Mouse (Mus musculus) megakaryocyte, adult 5-6 weeks (primary cell): ENCODE results near the gene Tmem62. TPM values are rescaled to one million over a fixed set of nuclear protein-coding genes. Genes with fewer than 3 reads are reported as not detected.
"Not testable (repeated sequence)": the region's sequence is repeated elsewhere in the genome, so short reads cannot be mapped to it uniquely, and the experiment has no call there.

Experiments used
- ATAC-seq: 2 replicates; pipeline ENCODE4 v1.8.0; 2016; ENCODE audit warnings: mild to moderate bottlenecking, inconsistent platforms; ENCODE audit not compliant: poor library complexity, severe bottlenecking
- total RNA-seq, 2 experiments: library from RNA; stranded (forward) in 1 of 2; stranded (reverse) in 1 of 2; fragments of 153-499, 151-499 nt in 1 of 2; fragments of 221-1000, 200-1000 nt in 1 of 2; gene quantifications; 2 replicates each; pipeline versions ENCODE4 v1.2.3 to v1.2.4; 2015 to 2017

Gene Tmem62
- 6.0 and 10.4 TPM in 2 replicates for total RNA-seq (2015)
- total RNA-seq (2017), result 4.5 and 8.4 TPM in 2 replicates

DNA sequence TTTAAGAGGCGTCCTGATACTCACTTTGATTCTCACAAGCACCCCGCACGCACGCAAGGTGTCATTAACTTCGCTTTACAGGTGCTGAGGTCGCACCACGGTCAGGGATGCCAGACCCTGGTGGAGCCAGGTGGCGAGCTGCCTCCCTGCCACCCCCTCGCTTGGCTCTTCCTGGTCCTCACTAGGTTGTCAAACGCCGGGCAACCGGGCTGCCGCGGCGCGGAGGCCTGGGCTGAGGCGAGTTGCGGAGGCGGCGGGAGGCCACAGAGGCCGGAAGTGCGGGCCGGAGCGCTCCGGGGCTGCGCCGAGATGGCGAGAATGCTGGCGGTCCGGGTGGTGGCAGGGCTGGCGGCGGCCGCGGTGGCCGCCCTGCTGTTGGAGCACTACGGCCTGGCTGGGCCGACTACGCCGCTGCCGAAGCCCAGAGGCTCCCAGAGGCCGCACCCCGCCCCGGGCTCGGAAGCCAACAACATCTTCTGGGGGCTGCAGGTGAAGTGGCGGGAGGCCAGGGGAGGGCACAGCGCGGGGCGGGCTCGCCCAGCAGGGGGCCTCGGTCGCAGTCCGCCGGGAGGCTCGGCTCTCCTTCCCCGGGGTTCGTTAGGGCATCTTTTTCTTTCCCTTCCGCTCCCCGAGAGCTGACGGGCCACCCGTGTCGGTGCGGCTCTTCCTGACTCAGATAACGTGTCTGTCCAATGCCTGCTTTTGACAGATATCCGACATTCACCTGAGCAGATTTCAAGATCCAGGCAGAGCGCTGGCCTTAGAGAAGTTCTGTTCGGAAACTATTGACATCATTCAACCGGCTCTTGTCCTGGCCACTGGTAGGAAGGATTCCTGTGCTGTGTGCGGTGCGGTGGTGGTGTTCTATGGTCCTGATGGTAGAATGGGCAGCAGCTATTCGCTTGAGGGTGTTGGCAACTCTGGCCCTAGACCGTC is at the start of gene Tmem62:
TSS of gene Tmem62 (plus strand) at position 28 of the 936 bp plus-strand sequence.
- peak; percentile 80 for ATAC-seq

DNA sequence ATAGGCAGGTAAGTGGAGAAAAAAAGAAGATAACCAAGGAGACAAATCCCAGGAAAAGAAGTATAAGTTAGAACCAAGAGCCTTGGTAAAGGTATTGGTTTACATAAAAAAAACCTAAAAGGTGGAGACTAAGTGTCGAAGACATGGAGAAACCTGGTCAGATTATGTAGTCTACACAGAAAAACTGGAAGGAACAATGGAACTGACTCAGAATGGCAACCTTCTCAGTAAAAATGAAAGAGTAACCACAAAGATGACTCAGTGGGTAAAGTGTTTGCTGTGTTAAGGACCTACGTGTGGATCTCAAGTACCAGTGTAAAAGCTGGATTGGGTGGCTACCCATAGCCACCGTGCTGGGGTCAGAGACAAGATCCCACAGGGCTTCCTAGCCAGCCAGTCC is 43.8 kb upstream of the Tmem62 start:
- no peak for ATAC-seq

DNA sequence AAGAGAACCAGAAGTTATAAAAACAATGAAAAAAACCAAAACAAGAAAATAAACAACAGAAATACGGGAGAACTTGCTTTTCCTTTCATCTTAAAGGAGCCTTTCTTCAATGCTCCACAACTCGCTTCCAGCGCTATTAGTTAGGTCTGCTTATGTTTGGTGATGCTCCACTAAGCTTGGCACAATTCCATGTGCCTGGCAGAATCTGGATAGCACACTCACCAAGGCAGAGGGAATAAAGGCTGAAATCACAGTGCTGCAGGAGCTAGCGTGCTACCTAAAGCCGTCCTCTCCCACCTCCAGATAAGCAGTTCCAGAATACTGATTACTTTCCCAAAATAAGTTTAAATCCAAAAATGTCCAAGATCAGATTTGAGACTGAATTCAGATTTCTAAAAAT is 25.6 kb upstream of the Tmem62 start:
- no peak for ATAC-seq

DNA sequence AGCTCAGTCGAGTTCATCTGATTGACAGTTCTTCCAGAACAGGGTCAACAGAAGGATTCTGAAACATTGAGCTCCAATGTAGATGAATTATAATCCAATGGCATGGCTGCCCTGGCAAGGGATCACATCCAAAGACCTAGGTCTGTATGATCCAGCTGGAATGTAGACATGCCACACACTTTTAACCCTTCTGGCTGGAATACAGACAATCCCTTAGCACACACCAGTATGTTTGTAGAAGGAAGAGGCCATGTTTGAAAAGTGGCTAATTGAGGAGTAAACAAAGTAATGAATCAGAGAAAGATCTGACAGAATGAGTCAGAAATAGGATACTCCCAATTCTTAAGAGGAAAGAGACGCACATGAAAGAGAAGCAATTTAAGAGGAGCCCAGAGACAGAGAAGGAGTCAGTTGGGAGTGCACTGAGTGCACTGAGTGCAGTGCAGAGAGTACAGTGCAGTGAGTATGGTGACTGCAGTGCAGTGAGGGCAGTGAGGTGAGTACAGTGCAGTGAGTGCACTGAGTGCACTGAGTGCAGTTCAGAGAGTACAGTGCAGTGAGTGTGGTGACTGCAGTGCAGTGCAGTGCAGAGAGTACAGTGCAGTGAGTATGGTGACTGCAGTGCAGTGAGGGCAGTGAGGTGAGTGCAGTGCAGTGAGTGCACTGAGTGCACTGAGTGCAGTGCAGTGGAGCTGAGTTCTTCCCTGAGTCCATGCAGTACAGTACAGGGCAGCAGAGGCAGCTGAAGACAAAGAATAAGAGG is 24.5 kb upstream of the Tmem62 start:
- no peak for ATAC-seq

DNA sequence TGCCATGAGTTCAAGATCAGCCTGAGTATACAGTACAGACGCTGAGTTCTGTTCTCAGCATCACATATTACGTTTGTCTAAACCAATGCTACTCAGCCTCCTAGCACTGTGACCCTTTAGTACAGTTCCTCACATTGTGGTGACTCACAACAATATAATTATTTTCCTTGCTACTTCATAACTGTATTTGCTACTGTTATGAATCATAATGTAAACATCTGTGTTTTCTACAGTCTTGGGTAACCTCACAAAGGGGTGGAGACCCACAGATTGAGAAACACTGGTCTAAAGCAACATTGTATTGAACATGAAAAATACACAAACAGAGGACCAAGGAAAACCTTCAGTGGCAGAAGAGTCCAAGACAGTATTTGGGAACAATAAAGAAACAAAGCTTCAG is 17.5 kb upstream of the Tmem62 start:
- ATAC-seq, result no peak

DNA sequence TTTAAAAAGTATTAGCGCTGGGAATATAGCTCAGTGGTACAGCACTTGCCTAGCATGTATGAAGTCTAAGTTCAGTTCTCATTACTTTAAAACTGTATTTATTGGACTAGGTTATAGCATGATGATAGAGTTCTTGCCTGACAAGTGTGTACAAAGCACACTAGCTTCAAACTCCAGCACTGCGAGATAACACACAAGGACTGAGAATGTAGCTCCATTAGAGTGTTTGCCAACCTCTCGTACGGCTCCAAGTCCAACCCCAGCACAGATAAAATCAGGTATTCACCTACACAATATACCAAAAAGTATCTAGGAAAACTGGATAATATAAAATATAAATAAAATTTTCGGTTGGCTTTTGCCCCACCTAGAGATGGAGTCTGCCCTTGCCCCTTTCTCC is 17.0 kb upstream of the Tmem62 start:
- no peak for ATAC-seq

DNA sequence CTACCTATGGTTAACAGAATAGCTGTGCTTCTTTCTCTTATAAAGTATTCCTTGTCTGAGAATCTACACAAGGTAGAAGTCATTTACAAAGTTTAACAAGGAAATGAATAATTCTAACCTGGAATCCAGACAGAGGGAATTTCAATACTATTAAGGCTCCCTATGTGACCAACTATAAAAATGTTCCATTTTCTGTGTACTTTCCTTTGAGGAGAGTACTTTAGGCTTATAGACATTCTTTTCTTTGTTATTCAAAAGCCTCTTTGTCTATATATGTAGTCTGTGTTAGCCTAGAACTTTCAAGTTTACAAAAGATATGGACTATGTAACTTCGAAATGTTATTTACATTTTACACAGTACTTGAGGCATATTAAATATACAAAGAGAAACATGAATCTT is 16.6 kb upstream of the Tmem62 start:
- no peak for ATAC-seq

DNA sequence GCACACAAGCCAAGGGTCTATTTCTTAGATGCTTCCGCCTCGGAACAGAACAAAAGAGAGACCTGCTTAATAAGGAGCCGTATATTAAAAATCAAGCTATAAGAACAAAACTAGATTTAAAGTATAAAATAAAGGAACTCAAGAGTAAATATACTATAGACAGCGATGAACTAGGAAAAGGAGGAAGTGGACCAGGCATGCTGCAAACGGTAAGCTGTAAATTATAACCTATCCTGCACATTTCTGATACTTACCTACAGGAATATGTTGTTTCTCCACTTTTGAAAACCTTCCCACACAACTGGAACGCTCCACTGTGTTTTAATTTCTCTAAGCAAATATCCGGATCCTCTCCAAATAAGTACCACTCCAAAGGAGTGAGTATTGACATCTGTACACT is 13.7 kb upstream of the Tmem62 start:
- ATAC-seq, result no peak

DNA sequence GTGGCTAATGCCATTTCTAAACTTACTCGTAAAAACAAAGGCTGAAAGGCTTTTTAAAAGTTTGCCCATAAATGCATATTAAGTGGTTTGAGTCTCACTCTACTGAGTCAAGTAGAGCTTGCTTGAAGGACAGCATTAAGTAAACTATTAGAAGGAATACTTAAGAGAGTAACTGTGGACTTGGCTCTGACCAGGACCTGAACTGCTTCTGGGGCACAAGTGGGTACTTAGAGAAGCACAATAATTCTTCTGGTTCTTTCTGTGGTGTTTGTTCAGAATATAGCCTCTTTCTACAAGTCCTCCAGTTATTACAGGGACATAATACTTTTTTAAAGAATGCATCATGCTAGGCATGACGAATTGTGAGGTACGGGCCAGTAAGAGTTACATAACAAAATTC is 11.3 kb upstream of the Tmem62 start:
- no peak for ATAC-seq

DNA sequence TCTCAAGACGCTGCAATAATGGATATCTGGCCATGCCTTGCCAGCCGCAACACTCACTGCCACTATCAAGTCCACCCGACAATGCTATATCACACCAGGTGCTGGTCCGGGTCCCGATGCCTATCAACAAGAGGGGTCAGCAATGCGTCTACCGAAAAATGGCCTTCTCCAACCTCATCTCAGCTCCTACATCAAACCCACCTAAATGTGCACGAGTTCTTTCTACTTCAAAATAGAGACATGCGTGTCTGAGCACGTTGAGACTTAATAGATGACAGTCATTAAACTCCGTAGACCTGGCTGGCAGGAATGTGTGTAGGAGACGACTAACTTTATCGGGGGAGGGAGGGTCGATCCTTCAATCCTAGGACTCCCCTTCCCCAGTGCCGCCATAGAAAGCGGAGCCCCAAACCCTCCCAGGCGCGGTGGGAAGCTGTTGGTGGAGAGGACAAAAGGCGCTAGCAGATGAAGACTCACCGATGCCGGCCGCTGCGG is 6.7 kb upstream of the Tmem62 start:
- no peak for ATAC-seq

DNA sequence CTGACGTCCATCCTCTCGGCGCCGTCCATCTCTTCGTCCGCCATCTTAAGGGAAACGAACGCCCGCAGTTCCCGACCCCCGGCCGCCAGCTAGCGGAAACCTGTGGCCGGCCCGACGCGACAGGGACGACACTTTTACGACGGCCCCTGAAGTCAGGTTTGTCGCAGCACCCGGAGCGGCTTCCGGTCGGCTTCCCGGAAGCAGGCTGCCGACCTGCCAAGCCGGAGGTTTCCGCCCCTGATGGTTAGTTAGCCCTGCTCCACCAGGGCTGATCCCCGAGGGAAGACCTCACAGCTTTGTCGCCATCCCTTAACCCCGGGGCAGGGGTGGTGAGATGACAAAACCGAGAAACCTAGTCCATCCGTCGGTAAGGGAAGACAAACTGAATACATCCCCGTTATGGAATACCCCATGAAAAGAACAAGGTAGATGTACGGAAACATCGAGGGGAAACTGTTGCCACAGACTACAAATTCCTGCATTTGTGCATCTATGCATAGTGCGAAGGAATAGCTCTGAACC is 6.2 kb upstream of the Tmem62 start, which contains the start of gene Ubr1:
TSS of gene Ubr1 (minus strand) at position 157 of the 522 bp plus-strand sequence.
- ATAC-seq, result peak; percentile 98

DNA sequence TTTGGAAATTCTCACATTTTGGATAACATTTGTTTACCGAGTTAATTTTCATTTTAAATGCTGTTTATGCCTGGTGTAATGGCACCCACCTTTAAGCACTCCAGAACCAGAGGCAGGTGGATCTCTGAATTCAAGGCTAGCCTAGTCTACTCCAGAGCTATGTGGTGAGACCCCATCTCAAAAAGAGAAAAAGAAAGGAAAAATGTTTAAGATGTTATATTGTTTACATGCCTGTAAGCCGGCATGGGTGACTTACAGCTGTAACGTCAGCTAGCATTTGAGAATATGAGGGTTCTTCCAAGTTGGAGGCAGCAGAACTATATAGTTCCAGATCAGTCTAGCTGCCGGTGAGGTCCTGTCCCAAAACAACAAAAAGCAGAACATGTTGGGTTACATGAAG is 5.1 kb upstream of the Tmem62 start:
- no peak for ATAC-seq

DNA sequence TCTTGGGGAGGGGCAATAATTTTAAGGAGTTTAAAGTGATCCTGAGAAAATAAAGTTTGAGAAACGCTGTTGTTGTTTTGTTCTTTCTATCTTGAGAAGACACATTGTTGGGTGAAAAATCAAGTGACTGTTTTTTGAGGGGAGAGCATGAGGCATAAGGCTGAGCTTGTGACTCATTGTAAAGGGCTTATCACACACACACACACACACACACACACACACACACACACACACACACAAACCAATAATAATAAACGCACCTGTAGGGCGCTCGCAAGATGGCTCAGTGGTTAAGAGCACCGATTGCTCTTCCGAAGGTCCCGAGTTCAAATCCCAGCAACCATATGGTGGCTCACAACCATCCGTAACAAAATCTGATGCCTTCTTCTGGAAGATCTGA is 4.6 kb upstream of the Tmem62 start:
- not testable (repeated sequence) for ATAC-seq

DNA sequence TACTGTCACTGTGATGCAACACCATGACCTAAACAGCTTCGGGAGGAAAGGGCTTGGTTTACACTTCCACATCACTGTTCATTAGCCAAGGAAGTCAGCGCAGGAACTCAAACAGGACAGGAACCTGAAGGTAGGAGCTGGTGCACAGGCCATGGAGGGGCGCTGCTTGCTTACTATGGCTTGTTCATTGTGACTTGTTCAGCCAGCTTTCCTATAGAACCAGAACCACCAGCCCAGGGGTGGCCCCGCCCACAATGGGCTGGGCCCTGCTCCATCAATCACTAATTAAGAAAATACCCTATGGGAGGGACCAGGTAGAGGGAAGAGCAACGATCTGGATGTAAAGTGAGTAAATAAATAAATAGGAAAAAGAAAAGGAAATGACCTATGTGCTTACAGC is 3.9 kb upstream of the Tmem62 start:
- ATAC-seq, result no peak

DNA sequence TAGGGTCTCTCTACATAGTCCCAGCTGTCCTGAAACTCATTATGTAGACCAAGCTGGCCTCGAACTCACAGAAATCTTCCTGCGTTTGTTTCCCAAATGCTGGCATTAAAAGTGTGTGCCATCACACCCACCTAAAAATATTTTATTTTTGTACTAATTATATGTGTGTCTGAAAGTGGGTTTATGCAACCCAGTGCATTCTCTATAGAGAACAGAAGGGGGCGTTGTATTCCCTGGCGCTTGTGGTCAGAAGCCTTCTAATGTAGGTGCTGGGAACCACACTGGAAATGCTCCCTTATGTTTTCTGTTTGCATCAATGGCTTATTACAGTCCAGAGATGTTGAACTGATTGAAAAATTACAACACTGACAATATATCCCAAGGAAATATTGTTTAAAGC is 509 bp upstream of the Tmem62 start:
- 0 out of 2 replicates have a peak, but pooled peaks have one; percentile 25 for ATAC-seq

DNA sequence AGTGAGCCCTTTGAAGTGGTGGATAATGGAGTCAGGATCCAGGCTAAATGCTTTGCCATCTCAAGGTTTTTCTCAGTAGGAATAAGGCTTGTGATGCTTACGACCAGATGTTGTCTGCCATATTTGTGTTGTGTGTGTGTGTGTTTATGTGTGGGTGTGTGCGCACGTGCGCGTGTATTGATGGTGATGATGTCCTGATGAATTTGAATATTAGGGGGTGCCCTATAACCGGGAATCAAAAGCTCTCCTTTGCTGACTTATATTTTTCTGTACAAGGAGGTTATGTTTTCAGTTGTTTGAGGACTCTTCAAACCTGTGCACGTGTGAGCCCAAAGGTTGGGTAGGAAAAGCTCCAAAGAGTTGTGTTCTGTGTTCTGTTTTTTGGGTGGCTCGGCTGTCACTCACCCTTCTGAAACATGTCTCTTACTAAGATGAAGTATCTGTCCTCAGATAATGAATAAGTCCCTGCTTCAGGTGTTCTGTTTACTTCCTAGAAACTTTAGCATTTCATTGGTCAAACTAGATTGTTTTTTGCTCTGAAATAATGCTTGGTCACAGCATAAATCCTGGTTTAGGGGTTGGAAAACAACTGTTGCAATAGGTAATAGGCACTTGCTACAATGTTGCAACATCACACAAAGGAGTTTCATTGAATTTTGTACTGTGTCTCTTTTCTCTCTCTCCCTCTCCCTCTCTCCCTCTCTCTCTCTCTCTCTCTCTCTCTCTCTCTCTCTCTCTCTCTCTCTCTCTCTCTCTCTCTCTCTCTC is 1.3 kb downstream of the Tmem62 start:
- ATAC-seq, result no peak

DNA sequence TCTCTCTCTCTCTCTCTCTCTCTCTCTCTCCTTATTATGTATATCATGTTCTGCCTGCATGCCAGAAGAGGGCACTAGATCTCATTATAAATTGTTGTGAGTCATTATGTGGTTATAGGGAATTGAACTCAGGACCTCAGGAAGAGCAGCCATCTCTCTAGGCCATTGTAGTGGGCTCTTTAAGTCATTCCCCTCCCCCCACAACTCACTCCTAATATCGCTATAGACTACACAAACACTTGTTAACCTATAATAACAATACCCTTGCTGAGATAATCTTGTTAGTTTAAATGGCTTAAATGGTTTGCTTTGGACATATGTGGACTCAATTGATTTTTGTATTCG is 1.8 kb downstream of the Tmem62 start:
- ATAC-seq, result no peak

DNA sequence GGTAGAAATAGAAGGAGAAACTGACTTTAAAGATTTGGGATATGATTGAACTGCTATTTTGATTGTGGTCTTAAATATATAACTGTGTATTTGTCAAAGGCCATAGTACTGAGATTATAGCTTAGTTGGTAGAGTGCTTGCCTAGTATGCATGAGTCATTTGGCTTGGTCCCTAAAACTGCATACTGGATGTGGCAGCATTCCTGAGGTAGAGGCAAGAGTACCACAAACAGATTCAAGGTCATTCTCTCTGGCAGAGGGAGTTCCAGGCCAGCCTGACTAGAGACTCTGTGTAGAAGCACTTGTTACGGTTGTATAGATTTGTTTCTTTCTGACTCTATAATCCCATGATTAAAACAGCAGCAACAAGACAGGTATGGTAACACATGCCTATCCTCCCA is 3.0 kb downstream of the Tmem62 start:
- no peak for ATAC-seq

DNA sequence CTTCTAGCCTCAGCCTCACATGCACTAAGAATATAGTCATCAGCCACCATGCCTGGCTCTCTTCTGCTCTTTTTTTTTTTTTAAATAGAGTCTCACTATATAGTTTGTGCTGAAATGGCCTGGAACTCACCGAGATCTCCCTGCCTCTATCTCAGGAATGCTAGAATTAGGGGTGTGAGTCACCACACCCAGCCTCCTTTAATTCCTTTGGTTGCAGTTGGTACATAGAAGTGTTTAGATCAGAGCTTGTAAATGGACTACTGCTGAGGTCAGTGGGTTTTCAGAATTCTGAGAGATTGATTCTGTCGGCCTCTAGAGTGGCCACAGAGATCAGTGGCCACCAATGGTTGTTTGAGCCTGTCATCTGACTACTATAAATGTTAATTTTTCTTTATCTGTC is 4.0 kb downstream of the Tmem62 start:
- no peak for ATAC-seq

DNA sequence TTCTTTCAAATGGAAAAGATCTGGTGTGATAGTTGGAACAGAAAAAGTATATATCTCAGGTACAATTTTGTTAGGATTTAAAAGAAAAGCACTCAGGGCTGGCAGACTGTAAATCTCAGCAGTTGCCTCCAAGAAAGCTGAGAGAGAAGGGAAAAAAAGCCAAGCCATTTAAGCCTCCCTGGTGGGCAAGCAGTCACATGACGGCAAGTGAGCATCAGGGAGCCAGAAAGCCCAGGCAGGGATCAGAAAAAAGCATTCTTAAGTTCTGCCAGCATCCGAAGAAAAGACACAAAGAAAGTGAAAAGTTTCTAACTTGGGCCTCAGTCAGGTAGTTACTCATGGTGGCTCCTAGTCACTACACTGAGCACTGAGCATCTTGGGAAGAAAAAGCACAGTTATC is 6.8 kb downstream of the Tmem62 start:
- no peak for ATAC-seq

DNA sequence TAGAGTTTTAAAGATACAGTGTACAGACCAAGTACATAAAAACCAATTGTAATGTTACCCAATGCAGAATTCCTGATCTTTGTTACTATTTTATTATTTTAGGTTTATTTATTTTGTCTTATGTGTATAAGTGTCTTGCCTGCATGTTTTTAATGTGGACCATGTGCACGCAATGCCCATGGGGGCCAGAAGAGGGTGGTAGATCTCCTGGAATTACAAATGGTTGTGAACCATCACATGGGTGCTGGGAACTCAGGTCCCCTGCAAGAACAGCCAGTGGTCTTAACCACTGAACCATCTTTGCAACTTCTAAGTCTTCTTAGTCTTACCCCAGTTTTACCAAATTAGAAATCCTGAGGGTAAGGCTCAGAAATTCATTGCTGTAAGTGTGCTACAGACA is 8.4 kb downstream of the Tmem62 start:
- ATAC-seq, result peak; percentile 52; the same call in 1 of the 2 replicates
